Comparison of ENCODE assay signal across 11 mouse cellular contexts in genomic region chr1:171285096-171285892, GRCm38 (mm10). TPM values are rescaled to one million over a fixed set of nuclear protein-coding genes. Genes with fewer than 3 reads are reported as not detected.
A peak's percentile ranks its signal among the peaks of the same experiment; 100 is the strongest.
DNase-seq lines count a peak whose midpoint lies in the region; ATAC-seq and TF ChIP-seq lines count a peak whose summit lies in the region.
"Had no signal": no experiment of that assay in that cellular context is flagged by ENCODE, and none has a peak within 500 bp of the region (broad histone marks: within the 10 kb centered on the region; RNA-seq: fewer than 3 reads in every experiment).

No protein-coding gene starts in this region.

- H3K27me3 ChIP-seq in forebrain, embryonic 13.5 days, result no peaks in the 10 kb centered on the region
- H3K27me3 ChIP-seq in forebrain, embryonic 16.5 days (replicated peaks; ENCODE audit: control insufficient read depth, insufficient read depth, low read length), result no peaks in the 10 kb centered on the region
- H3K27me3 ChIP-seq in midbrain, postnatal 0 days (ENCODE audit: insufficient read depth, low read length), result no peaks in the 10 kb centered on the region

- DNase-seq in kidney, postnatal 14 days, result peak; percentile 28
- no peak for DNase-seq in kidney, postnatal 4 days
- no peak for DNase-seq in midbrain, postnatal 0 days (ENCODE audit: low spot score)
- DNase-seq in urinary bladder, postnatal 4 days (ENCODE audit: low spot score in 2 of 2), result no peak
- DNase-seq in retina, embryonic 14.5 days (ENCODE audit: low spot score), result no peak
- DNase-seq: gastrocnemius, postnatal 25 days; left cerebral cortex, postnatal 4 days had no signal

- TF ChIP-seq CTCF in midbrain, postnatal 0 days (IDR thresholded peaks at IDR 0.05), result no peak

- H3K4me3 ChIP-seq in forebrain, embryonic 13.5 days, result no peak overlapping the region
- H3K4me3 ChIP-seq in forebrain, embryonic 16.5 days (replicated peaks; ENCODE audit: low read length), result no peak overlapping the region
- peak overlapping the region; percentile 19; the same call in 1 of the 2 replicates for H3K4me3 ChIP-seq in brown adipose tissue, adult 24 weeks (ENCODE audit: insufficient read depth, low read depth, low read length)
- H3K4me3 ChIP-seq in midbrain, postnatal 0 days (ENCODE audit: low read depth, low read length), result no peak overlapping the region

- WGBS in forebrain, embryonic 13.5 days, result 89% methylated on average over 20 of the region's 20 CpGs
- 86% methylated on average over 20 of the region's 20 CpGs for WGBS in forebrain, embryonic 16.5 days
- WGBS in midbrain, postnatal 0 days, result 86% methylated on average over 20 of the region's 20 CpGs

- no peak overlapping the region for H3K27ac ChIP-seq in forebrain, embryonic 13.5 days
- no peak overlapping the region for H3K27ac ChIP-seq in forebrain, embryonic 16.5 days (ENCODE audit: low read length)
- H3K27ac ChIP-seq in brown adipose tissue, adult 24 weeks (replicated peaks; ENCODE audit: low read depth, low read length), result peak overlapping the region; percentile 16; the same call in 1 of the 2 replicates
- 0 out of 2 replicates have a peak overlapping the region, but pooled peaks have one; percentile 12 for H3K27ac ChIP-seq in midbrain, postnatal 0 days (ENCODE audit: low read depth, low read length)

- H3K4me2 ChIP-seq in forebrain, embryonic 13.5 days, result no peak overlapping the region
- H3K4me2 ChIP-seq in forebrain, embryonic 16.5 days (ENCODE audit: low read length), result no peak overlapping the region
- H3K4me2 ChIP-seq in midbrain, postnatal 0 days (ENCODE audit: low read depth, low read length, poor library complexity, severe bottlenecking), result no peak overlapping the region

- no peak for ATAC-seq in forebrain, embryonic 13.5 days
- no peak for ATAC-seq in forebrain, embryonic 16.5 days
- ATAC-seq in midbrain, postnatal 0 days (ENCODE audit: low FRiP score), result no peak
- ATAC-seq: CD4-positive, CD25-positive, alpha-beta regulatory T cell, adult 4 months had no signal

- no peaks in the 10 kb centered on the region for H3K9me3 ChIP-seq in forebrain, embryonic 13.5 days (replicated peaks)
- H3K9me3 ChIP-seq in forebrain, embryonic 16.5 days (ENCODE audit: control insufficient read depth, low read length), result no peaks in the 10 kb centered on the region
- H3K9me3 ChIP-seq in midbrain, postnatal 0 days (ENCODE audit: low read length), result no peaks in the 10 kb centered on the region

- H3K9ac ChIP-seq in forebrain, embryonic 13.5 days, result peak overlapping the region; percentile 47; the same call in 1 of the 2 replicates
- H3K9ac ChIP-seq in forebrain, embryonic 16.5 days (replicated peaks; ENCODE audit: low read depth, low read length), result no peak overlapping the region
- no peak overlapping the region for H3K9ac ChIP-seq in midbrain, postnatal 0 days (replicated peaks; ENCODE audit: low read length, poor library complexity, severe bottlenecking)

- H3K36me3 ChIP-seq in forebrain, embryonic 13.5 days (ENCODE audit: poor library complexity, severe bottlenecking), result peaks cover 67% of the 10 kb centered on the region
- peaks cover 16% of the 10 kb centered on the region; the same call in 1 of the 2 replicates for H3K36me3 ChIP-seq in forebrain, embryonic 16.5 days (ENCODE audit: control insufficient read depth, insufficient read depth)
- H3K36me3 ChIP-seq in midbrain, postnatal 0 days (ENCODE audit: insufficient read depth, low read length), result peaks cover 35% of the 10 kb centered on the region

- peaks cover 40% of the 10 kb centered on the region for H3K4me1 ChIP-seq in forebrain, embryonic 13.5 days
- H3K4me1 ChIP-seq in forebrain, embryonic 16.5 days (replicated peaks; ENCODE audit: control insufficient read depth, insufficient read depth, low read length), result peaks cover 36% of the 10 kb centered on the region
- H3K4me1 ChIP-seq in brown adipose tissue, adult 24 weeks (ENCODE audit: control insufficient read depth, insufficient read depth, insufficient read length, low read length), result peaks cover 1% of the 10 kb centered on the region
- H3K4me1 ChIP-seq in midbrain, postnatal 0 days (ENCODE audit: insufficient read depth, low read length), result peaks cover 6% of the 10 kb centered on the region; the same call in 1 of the 2 replicates

RNA-seq across cellular contexts. Expression of gene Usp21, which starts 2.5 kb away (rescaled TPM):
- polyA plus RNA-seq in forebrain, embryonic 13.5 days (2015; fragmentation: Nextera tagmentation; extraction: Ambion mirVana), result 122 and 125 TPM in 2 replicates
- polyA plus RNA-seq in forebrain, embryonic 16.5 days (2015; fragmentation: Nextera tagmentation; extraction: Ambion mirVana), result 126 and 130 TPM in 2 replicates
- 11.7 and 14.7 TPM in 2 replicates for polyA plus RNA-seq in brown adipose tissue, adult 24 weeks (2012; ENCODE audit: insufficient read depth, insufficient read length, missing spikeins)
- 59.5 and 65.9 TPM in 2 replicates for total RNA-seq in midbrain, postnatal 0 days (2014; rRNA removed)
- polyA plus RNA-seq in midbrain, postnatal 0 days (2015; fragmentation: Nextera tagmentation; extraction: Ambion mirVana), result 81.0 and 82.6 TPM in 2 replicates

RNA-seq across cellular contexts. Expression of gene Ppox, which starts 4.3 kb away (rescaled TPM):
- 50.3 and 51.0 TPM in 2 replicates for polyA plus RNA-seq in forebrain, embryonic 13.5 days (2015; fragmentation: Nextera tagmentation; extraction: Ambion mirVana)
- 47.6 and 49.2 TPM in 2 replicates for polyA plus RNA-seq in forebrain, embryonic 16.5 days (2015; fragmentation: Nextera tagmentation; extraction: Ambion mirVana)
- polyA plus RNA-seq in brown adipose tissue, adult 24 weeks (2012; ENCODE audit: insufficient read depth, insufficient read length, missing spikeins), result 12.3 and 15.2 TPM in 2 replicates
- 36.5 and 45.9 TPM in 2 replicates for total RNA-seq in midbrain, postnatal 0 days (2014; rRNA removed)
- 31.3 and 32.6 TPM in 2 replicates for polyA plus RNA-seq in midbrain, postnatal 0 days (2015; fragmentation: Nextera tagmentation; extraction: Ambion mirVana)

RNA-seq across cellular contexts. Expression of gene Ufc1, which starts 9.5 kb away (rescaled TPM):
- 118 and 120 TPM in 2 replicates for polyA plus RNA-seq in forebrain, embryonic 13.5 days (2015; fragmentation: Nextera tagmentation; extraction: Ambion mirVana)
- 93.5 and 102 TPM in 2 replicates for polyA plus RNA-seq in forebrain, embryonic 16.5 days (2015; fragmentation: Nextera tagmentation; extraction: Ambion mirVana)
- 149 and 183 TPM in 2 replicates for polyA plus RNA-seq in brown adipose tissue, adult 24 weeks (2012; ENCODE audit: insufficient read depth, insufficient read length, missing spikeins)
- 83.7 and 87.9 TPM in 2 replicates for total RNA-seq in midbrain, postnatal 0 days (2014; rRNA removed)
- polyA plus RNA-seq in midbrain, postnatal 0 days (2015; fragmentation: Nextera tagmentation; extraction: Ambion mirVana), result 128 and 132 TPM in 2 replicates

RNA-seq across cellular contexts. Expression of gene B4galt3, which starts 15.2 kb away (rescaled TPM):
- polyA plus RNA-seq in forebrain, embryonic 13.5 days (2015; fragmentation: Nextera tagmentation; extraction: Ambion mirVana), result 89.0 and 95.3 TPM in 2 replicates
- 111 and 114 TPM in 2 replicates for polyA plus RNA-seq in forebrain, embryonic 16.5 days (2015; fragmentation: Nextera tagmentation; extraction: Ambion mirVana)
- 11.3 and 12.1 TPM in 2 replicates for polyA plus RNA-seq in brown adipose tissue, adult 24 weeks (2012; ENCODE audit: insufficient read depth, insufficient read length, missing spikeins)
- 77.0 and 94.9 TPM in 2 replicates for total RNA-seq in midbrain, postnatal 0 days (2014; rRNA removed)
- polyA plus RNA-seq in midbrain, postnatal 0 days (2015; fragmentation: Nextera tagmentation; extraction: Ambion mirVana), result 109 and 110 TPM in 2 replicates

RNA-seq across cellular contexts. Expression of gene Ndufs2, which starts 34.1 kb away (rescaled TPM):
- polyA plus RNA-seq in forebrain, embryonic 13.5 days (2015; fragmentation: Nextera tagmentation; extraction: Ambion mirVana), result 216 and 221 TPM in 2 replicates
- polyA plus RNA-seq in forebrain, embryonic 16.5 days (2015; fragmentation: Nextera tagmentation; extraction: Ambion mirVana), result 212 and 232 TPM in 2 replicates
- polyA plus RNA-seq in brown adipose tissue, adult 24 weeks (2012; ENCODE audit: insufficient read depth, insufficient read length, missing spikeins), result 1,478 and 1,710 TPM in 2 replicates
- total RNA-seq in midbrain, postnatal 0 days (2014; rRNA removed), result 224 and 230 TPM in 2 replicates
- 221 and 244 TPM in 2 replicates for polyA plus RNA-seq in midbrain, postnatal 0 days (2015; fragmentation: Nextera tagmentation; extraction: Ambion mirVana)

Comparison
In these comparisons a context has a peak if more than half of its experiments do, and no peak if none do; other contexts are left out.
1. H3K27ac ChIP-seq: peak in brown adipose tissue, adult 24 weeks (single experiment) and midbrain, postnatal 0 days (single experiment); none in forebrain, embryonic 13.5 days (single experiment) and forebrain, embryonic 16.5 days (single experiment).